Mouse (Mus musculus) lung, adult 2 months (tissue): ENCODE results near the gene Foxe1.

Source experiments
- CTCF ChIP-seq: fragments of 200-500 bp; IDR thresholded peaks from 2 replicates; pipeline ENCODE4 v1.5.1; 2011; ENCODE audit warnings: mild to moderate bottlenecking, low read length, control low read depth; ENCODE audit not compliant: insufficient read depth
- POLR2A ChIP-seq: fragments of 200-500 bp; IDR thresholded peaks from 2 replicates; pipeline ENCODE4 v1.6.1; 2011; ENCODE audit warnings: low read depth, mild to moderate bottlenecking, control low read depth, low read length, borderline replicate concordance; ENCODE audit errors: extremely low read depth

DNA sequence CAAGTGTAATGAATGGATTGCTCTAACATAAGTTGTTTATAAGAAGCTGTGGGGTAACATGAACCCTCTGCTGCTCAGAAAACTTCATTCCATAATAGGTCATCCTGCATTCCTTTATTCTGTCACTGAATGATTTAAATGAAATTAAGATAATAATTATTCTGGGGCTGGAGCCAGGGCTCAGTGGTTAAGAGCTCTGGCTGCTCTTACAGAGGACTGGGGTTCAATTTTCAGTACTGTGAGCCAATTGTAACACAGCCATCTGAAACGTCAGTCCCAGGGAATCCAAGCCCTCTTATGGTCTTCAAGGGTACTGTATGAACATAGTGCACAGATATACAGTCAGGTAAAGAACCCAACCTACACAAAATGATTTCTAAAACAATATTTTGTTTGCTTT is 7.6 kb upstream of the Foxe1 start:
- TF ChIP-seq CTCF (no peak), POLR2A (no peak)
